In genomic region chr15:97432221-97432620, GRCm38 (mm10) we compare ENCODE assay signal across 30 mouse cellular contexts.
"Had no signal": no experiment of that assay in that cellular context is flagged by ENCODE, and none has a peak within 500 bp of the region (broad histone marks: within the 10 kb centered on the region; RNA-seq: fewer than 3 reads in every experiment).

No protein-coding gene starts in this region.

- H3K4me2 ChIP-seq: limb, embryonic 12.5 days; limb, embryonic 13.5 days; limb, embryonic 15.5 days; liver, embryonic 11.5 days; liver, embryonic 12.5 days; liver, embryonic 13.5 days; liver, embryonic 15.5 days; lung, embryonic 14.5 days; lung, embryonic 15.5 days; midbrain, embryonic 12.5 days; midbrain, embryonic 13.5 days; midbrain, embryonic 15.5 days; neural tube, embryonic 12.5 days had no signal

- H3K9ac ChIP-seq: limb, embryonic 12.5 days; limb, embryonic 13.5 days; limb, embryonic 15.5 days; liver, embryonic 12.5 days; liver, embryonic 13.5 days; liver, embryonic 14.5 days; liver, embryonic 15.5 days; liver, postnatal 0 days; lung, embryonic 14.5 days; lung, embryonic 15.5 days; midbrain, embryonic 12.5 days; midbrain, embryonic 13.5 days; midbrain, embryonic 15.5 days; neural tube, embryonic 12.5 days had no signal

- DNase-seq: left cerebral cortex, postnatal 4 days; liver; liver, embryonic 13.5 days; liver, postnatal 0 days; lung, adult 18-20 months; lung, adult 2 months; lung, embryonic 14.5 days; lung, postnatal 10 days; lung, postnatal 14 days; lung, postnatal 36 days; lung, postnatal 4 days had no signal

- H3K36me3 ChIP-seq: limb, embryonic 10.5 days; limb, embryonic 12.5 days; limb, embryonic 13.5 days; limb, embryonic 15.5 days; liver, embryonic 12.5 days; liver, embryonic 13.5 days; liver, embryonic 15.5 days; lung, embryonic 15.5 days; midbrain, embryonic 10.5 days; midbrain, embryonic 12.5 days; midbrain, embryonic 13.5 days; midbrain, embryonic 15.5 days; neural tube, embryonic 12.5 days had no signal

- H3K9me3 ChIP-seq: limb, embryonic 10.5 days; limb, embryonic 12.5 days; limb, embryonic 13.5 days; limb, embryonic 15.5 days; liver, embryonic 12.5 days; liver, embryonic 13.5 days; liver, embryonic 15.5 days; lung, embryonic 15.5 days; midbrain, embryonic 10.5 days; midbrain, embryonic 12.5 days; midbrain, embryonic 15.5 days had no signal

- H3K27me3 ChIP-seq: limb, embryonic 12.5 days; limb, embryonic 13.5 days; limb, embryonic 15.5 days; liver, embryonic 12.5 days; liver, embryonic 13.5 days; liver, embryonic 15.5 days; lung, embryonic 15.5 days; midbrain, embryonic 12.5 days; midbrain, embryonic 13.5 days; midbrain, embryonic 15.5 days; neural tube, embryonic 12.5 days had no signal

- H3K4me1 ChIP-seq: limb, embryonic 10.5 days; limb, embryonic 12.5 days; limb, embryonic 13.5 days; limb, embryonic 15.5 days; liver, embryonic 13.5 days; liver, embryonic 15.5 days; lung, embryonic 15.5 days; megakaryocyte, embryonic 14.5 days; midbrain, embryonic 10.5 days; midbrain, embryonic 12.5 days; midbrain, embryonic 13.5 days; midbrain, embryonic 15.5 days; neural tube, embryonic 12.5 days had no signal

- H3K27ac ChIP-seq: limb, embryonic 10.5 days; limb, embryonic 12.5 days; limb, embryonic 13.5 days; limb, embryonic 15.5 days; liver, embryonic 12.5 days; liver, embryonic 13.5 days; liver, embryonic 14.5 days; liver, embryonic 15.5 days; lung, embryonic 15.5 days; macrophage; midbrain, embryonic 10.5 days; midbrain, embryonic 12.5 days; midbrain, embryonic 13.5 days; midbrain, embryonic 15.5 days; neural tube, embryonic 12.5 days had no signal

- ATAC-seq: liver, embryonic 12.5 days; liver, postnatal 0 days; lung, postnatal 0 days; midbrain, embryonic 13.5 days; midbrain, embryonic 15.5 days; midbrain, embryonic 16.5 days had no signal

- H3K4me3 ChIP-seq: limb, embryonic 10.5 days; limb, embryonic 12.5 days; limb, embryonic 13.5 days; limb, embryonic 15.5 days; liver, embryonic 12.5 days; liver, embryonic 13.5 days; liver, embryonic 15.5 days; lung, embryonic 15.5 days; megakaryocyte, embryonic 14.5 days; midbrain, embryonic 10.5 days; midbrain, embryonic 12.5 days; midbrain, embryonic 13.5 days; midbrain, embryonic 15.5 days; myocyte; neural tube, embryonic 12.5 days had no signal
